Mouse (Mus musculus): ENCODE measurements around the gene Mmp19.

DNA sequence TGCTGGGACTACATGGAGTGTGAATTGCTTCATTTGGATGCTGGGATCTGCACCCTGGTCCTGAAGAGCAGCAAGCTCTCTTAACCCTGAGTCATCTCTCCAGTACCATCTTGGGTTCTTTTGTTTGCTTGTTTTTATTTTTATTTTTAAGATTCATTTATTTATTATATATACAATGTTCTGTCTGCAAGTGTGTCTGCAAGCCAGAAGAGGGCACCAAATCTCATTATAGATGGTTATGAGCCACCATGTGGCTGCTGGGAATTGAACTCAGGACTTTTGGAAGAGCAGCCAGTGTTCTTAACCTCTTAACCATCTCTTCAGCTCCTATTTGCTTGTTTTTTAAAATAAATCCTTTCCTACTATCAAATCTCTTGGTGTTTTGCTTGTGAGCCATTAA lies 46.7 kb downstream of the Mmp19 start:
- TF ChIP-seq CTCF (IDR thresholded peaks at IDR 0.05; ENCODE audit: extremely low read depth, insufficient read length, insufficient replicate concordance, low read depth, low read length): no peak
- no peak for TF ChIP-seq POLR2A (IDR thresholded peaks at IDR 0.05; ENCODE audit: low read depth, low read length)
